Mouse (Mus musculus) CH12F3 (cell line): Measurements from ENCODE around the gene Tmem248.

Experiments
- in situ Hi-C: fragments of 300-500 bp; cut with MboI; formaldehyde crosslinking; loops from 2 replicates; pipeline ENCODE4 v1.14.3; 2020; ENCODE audit warnings: low sequenced_read_pairs

Gene Tmem248

DNA sequence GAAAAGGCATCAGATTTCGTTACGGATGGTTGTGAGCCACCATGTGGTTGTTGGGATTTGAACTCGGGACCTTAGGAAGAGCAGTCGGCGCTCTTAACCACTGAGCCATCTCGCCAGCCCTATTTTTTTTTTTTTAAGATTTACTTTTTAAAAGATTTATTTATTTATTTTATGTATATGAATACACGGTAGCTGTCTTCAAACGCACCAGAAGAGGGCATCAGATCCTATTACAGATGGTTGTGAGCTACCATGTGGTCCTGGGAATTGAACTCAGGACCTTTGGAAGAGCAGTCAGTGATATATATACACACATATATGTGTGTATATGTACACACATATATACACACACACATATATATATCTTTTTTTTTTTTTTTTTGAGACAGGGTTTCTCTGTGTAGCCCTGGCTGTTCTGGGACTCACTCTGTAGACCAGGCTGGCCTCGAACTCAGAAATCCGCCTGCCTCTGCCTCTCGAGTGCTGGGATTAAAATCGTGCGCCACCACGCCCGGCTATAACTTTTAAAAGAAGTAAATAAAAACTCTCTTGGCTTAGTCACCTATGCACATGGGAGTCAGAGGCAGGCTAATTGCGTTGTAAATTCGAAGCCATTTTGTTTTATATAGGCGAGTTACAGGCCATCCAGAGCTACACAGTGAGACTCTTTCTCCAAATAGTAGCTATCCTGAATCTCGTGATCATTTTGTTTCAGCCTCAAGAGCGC is 39.1 kb downstream of the Tmem248 start:
- in situ Hi-C loops = loop anchor here (25.0 kb wide), 1 partner anchor 1244 kb away; the partner anchor contains the start of genes Ran and Stx2

DNA sequence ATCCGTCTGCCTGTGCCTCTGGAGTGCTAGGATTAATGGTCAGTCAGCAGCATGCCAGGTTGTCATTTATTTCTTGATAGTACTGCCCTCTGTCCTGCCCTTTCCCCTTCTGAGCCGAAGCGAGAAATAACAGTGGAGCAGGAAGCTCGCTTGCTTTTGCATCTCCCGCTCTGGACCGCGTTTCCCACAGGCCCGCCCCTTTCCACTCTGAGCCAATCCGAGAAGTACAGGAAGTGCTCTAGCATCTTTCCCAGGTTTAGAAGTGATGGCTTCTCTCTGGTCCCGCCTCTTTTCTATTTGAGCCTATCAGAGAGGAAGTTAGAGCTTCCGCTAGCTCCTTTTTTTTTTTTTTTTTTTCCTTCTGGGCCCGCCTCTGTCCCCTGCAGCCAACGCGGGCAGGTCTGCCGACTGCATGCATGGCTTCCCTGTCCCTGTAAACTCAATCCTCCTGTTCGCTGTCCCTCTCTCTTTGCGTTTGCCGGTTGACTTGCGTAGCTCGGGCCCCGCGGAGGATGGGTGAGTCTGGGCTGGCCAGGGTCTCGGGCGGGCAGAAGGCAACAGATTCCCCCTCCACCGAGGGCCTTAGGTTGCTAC is 39.9 kb downstream of the Tmem248 start:
- in situ Hi-C loops = loop anchor here (25.0 kb wide), 1 partner anchor 1244 kb away; the partner anchor contains the start of genes Ran and Stx2

DNA sequence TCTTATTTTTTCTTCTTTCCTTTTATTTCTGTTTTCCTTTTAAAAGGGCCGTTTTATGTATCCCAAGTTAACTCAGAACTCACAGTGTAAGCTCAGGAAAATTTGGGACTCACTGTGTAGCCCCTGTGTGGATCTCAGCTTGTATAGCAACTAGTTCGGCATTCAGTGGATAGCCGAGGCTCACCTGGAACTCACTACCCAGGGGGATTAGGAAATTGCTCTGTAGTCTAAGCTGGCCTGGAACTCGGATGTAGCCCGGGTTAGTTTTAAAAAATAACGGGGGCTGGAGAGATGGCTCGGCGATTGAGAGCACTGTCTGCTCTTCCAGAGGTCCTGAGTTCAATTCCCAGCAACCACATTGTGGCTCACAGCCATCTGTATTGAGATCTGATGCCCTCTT is 40.4 kb downstream of the Tmem248 start:
- in situ Hi-C loops = loop anchor here (25.0 kb wide), 1 partner anchor 1245 kb away; the partner anchor contains the start of genes Ran and Stx2

DNA sequence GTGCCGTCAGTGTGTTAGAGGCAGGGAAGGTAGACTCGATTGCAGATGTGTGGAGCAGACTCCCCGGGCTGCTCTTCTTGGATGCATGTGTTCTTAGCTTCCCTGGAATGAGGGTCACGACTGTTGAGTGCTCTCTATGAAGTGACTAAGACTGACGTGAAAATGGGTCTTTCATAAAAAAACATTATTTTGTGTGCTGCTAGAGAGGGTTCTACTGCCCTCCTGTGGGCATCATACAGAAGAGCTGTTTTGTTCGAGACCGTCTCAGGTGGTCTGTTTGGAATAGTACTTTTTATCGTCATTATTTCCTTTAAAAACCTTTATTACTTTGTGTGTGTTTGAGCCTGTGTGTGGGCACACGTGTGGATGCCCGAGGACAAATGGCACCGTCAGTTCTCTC is 46.6 kb downstream of the Tmem248 start:
- in situ Hi-C loops = loop anchor here (25.0 kb wide), 1 partner anchor 1251 kb away; the partner anchor contains the start of genes Ran and Stx2

DNA sequence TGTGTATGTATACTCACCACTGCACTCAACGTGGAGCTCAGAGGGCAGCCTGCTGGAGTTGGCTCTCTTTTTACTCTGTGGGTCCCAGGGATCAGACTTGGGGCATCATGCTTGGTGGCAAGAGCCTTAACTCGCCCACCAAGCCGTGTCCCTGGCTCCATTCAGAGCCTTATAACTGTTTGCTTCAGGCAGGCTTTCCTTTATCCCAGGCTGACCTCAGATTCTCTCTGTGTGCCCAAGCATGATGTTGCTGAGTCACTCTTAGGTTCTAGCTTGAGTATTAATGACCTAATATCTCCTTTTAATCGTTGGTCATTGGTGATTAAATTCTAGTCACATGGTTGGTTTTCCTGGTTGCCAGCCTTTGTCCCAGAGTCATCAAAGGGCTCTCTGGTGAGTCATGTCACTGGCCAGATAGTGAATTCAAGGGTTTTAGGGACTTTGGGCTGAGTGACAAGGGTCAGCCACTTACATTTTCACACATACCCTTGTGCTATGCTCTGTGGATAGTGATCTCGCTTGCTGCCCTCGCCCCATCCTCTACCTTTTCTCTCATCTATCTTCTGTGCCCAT is 47.6 kb downstream of the Tmem248 start:
- in situ Hi-C loops = loop anchor here (25.0 kb wide), 1 partner anchor 1252 kb away; the partner anchor contains the start of genes Ran and Stx2

DNA sequence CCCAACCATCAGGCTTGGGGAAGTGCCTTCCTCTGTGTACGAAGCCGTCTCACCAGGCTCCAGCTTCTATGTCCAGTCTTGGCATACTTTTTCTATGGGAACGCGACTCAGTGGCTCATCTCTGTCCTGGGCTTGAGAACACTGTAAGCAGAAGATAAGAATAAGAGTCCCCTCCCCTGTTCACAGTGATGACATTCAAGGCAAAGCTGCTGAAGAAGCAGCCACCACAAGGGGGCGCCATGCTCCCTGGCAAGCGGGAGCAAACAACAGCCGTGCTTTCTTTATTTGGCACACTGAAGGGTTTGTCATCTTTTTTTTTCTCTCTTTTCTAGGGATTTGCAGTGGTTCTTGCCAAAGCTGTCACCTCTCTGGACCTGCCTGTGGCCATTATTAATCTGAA is 49.8 kb downstream of the Tmem248 start:
- in situ Hi-C loops = loop anchor here (25.0 kb wide), 1 partner anchor 1254 kb away; the partner anchor contains the start of genes Ran and Stx2

DNA sequence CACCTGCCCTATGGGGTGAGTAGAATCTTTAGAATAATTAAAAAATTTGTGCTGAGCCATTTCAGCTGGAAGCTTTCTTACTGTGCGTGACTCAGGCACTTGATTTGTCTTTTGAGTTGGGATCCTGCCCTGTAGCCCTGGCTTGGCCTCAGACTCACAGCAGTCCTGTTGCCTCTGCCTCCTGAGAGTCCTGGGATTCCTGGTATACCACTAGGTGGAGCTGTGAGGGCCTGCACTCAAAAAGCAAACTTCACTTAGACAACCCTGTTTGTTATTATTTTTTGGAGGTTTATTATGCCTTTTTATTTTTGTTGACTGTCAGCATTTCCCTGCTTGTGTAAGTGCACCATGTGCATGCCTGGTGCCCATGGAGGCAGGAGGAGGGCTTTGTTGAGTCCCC is 50.4 kb downstream of the Tmem248 start:
- in situ Hi-C loops = loop anchor here (25.0 kb wide), 1 partner anchor 1255 kb away; the partner anchor contains the start of genes Ran and Stx2

DNA sequence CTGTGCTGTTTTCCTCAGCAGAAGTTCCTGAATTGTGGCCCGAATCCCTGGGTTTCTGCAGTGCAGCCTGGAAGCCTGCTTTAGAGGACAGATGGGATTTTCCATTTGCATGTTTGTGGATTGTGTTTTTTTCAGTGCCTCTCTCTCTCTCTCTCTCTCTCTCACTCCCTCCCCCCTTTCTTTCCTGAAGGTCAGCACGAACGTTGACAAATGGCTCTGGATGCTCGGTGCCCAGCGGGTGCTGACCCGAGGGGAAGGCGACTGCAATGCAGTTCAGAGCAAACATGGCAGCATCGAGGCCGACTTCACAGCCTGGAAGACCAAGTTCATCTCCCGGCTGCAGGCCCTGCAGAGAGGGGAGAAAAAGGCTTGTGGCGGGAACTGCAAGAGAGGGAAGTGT is 52.1 kb downstream of the Tmem248 start:
- in situ Hi-C loops = loop anchor here (25.0 kb wide), 1 partner anchor 1257 kb away; the partner anchor contains the start of genes Ran and Stx2

DNA sequence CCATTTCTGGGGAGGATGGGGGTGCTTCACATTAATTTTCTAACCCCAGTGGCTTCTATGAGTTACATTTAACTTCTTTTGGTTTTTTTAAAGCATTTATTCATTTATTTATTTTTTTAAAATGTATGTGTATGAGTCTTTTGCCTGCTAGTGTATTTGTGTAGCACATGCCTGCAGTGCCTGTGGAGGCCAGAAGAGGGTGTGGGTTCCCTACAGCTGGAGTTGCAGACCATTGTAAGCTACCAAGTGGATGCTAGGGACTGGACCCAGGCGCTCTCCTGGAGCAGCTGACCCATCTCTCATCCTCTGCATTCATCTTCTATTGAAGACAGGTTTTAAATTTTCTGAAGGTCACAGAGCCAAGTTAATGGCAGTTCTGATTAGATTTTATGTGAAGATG is 55.5 kb downstream of the Tmem248 start:
- in situ Hi-C loops = loop anchor here (25.0 kb wide), 1 partner anchor 1260 kb away; the partner anchor contains the start of genes Ran and Stx2

DNA sequence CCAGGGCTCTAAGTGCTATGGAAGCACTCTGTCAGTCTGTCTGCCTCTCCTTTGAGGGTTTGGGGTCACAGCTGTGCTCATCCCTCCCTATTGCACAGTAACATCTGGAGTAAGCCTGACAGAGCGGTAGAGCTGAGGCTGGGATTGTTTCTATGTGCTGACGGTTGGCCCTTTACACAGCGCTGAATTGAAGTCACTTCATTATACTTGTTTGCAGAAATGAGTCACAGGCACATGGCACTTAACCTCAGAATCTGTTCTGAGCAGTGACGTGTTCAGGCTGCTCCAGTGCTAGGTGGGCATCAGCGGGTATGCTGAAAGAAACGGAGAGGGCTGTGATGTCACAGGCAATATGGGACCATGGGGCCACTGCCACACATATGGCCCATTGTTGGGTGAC is 56.2 kb downstream of the Tmem248 start:
- in situ Hi-C loops = loop anchor here (25.0 kb wide), 1 partner anchor 1261 kb away; the partner anchor contains the start of genes Ran and Stx2

DNA sequence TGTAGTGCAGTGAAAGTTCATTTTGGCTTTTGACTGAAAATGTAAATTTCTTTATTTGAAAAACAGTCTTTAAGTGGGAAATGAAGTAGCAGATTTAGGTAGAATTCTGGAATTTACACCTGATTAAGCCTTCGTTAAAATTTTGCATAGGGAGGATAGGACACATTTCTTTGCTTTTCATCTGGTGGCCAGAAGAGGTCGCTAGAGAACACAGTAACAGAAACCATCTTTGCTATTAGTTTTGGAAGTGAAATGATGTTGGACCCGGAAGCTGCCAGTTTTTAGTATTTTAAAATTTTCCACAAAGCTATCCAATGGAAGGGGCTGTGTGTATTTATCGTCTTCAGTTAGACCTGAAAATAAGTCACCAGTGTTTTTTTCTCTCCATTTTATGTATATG is 58.6 kb downstream of the Tmem248 start:
- in situ Hi-C loops = no loop called here

DNA sequence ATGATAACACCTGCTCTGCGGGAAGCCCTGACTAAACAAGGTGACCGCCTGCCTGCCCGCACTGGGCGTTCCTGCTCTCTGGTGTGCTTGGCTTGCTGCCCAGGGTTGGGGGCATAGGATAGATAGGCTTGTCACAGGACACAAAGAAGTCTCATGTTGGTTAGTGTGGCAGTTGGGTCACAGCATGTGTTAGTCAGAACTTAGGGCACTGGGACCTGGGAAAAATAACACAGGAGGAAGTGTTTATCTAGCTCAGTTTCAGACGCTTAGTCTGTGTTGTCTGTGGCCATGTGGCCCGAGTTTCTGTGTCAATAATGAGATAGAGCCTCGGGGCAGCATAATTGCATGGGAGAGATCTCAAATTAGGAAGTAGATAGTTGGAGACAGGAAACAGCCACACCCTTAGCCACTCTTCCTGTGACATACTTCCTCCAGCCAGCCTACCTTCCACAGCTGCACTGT is 61.2 kb downstream of the Tmem248 start:
- in situ Hi-C loops = no loop called here

DNA sequence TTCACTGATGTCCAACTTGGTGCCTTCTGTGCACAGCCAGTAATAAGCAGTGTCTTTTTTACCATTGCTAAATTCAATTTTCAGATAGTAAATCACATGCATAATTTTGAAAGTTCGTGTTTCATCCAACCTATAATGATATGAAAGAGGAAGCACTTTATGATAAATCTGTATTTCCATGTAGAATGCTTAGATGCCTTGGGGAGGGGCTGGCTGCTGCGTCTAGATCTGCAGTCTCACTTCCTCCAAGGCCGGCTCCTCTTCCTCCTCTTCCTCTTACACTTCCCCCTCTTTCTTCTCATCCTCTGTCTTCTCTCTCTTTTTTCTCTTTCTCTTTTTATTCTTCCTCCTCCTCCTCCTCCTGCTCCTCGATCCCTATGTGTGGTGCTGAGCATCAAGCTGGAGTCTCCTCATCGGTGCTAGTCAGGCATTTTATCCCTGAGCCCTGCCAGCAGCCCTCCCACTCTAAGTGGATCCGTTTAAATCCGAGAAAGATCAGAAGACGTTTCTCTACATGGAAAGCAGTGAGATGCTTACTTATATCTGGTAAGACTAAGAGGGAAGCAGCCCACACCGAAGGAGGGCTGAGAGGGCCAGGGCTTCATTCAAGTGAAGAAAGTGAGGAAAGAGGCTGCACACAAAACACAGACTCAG is 66.3 kb downstream of the Tmem248 start:
- in situ Hi-C loops = no loop called here

DNA sequence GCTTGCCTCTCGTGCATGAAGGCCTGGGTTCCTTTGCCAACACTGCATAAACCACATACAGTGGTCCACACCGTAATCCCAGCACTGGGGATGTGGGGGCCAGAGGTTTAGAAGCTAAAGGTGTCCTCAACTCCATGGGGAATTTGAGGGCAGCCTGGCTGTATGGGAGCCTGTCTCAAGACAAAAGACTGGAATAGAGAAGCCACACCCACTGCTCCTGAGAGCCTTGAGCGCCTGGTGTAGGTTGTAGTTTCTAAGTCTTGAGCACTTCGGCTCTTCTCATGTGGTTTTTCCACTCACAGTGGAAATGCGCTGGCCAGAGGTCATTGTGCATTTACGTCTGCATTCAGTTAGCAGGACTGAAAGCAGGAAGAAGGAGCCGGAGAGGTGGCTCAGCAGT is 71.2 kb downstream of the Tmem248 start:
- in situ Hi-C loops = no loop called here

DNA sequence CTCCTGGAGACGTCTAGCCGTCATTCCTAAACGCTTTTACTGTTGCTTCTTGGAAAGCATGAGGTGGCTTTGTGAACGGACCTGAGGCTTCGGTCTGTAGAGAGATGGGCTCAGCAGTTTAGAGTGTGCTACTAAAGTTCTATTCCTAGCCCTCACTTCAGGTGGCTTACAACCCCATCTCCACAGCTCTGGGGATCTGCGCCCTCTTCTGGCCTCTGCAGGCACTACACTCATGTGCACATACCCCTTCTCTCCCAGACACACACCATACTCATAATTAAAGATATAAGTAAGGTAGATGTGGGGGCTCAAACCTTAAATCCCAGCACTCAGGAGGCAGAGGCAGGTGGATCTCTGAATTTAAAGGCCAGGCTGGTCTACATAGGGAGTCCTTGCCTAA is 73.4 kb downstream of the Tmem248 start:
- in situ Hi-C loops = no loop called here

DNA sequence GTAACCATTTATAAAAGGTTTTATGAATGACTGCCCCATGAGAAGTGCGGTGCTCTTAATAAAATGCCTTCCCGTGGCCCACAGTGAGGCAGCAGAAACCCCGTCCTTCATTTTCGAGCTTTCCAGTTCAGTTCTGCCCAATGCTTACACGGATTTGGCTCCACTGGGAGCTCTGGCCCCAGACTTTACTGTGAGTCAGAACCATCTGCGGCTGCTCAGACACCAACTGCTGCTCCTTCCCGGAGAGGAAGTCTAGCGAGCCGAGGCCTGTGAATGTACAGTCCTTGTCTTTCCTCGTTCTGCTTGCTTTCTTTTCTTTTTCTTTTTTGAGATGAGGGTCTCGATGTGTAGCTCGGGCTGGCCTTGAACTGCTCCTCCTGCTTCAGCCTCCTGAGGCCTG is 73.9 kb downstream of the Tmem248 start:
- in situ Hi-C loops = no loop called here

DNA sequence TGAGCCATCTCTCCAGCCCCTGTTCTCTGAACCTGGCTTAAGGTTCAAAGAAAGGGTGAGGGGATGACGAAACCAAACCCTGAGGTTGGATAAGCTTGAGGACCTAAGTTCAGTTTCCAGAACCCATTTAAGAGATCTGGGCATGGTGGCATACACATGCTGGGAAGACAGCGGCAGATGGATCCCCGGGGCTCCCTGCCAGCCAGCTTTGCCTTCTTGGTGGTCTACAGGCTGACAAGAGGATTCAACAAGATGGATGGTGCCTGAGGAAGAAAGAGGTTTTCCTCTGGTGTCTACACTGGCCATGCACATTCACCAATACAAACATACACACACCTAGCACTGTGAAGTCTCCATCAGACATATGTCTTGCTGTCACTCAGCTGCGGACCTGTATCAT is 76.1 kb downstream of the Tmem248 start:
- in situ Hi-C loops = no loop called here
